Mouse (Mus musculus): ENCODE results near the gene Tmem120a. TPM values are rescaled to one million over a fixed set of nuclear protein-coding genes. Genes with fewer than 3 reads are reported as not detected.

Tmem120a gene
- total RNA-seq, 2 experiments from 2014 or later: 5.6 to 10.5 TPM

DNA sequence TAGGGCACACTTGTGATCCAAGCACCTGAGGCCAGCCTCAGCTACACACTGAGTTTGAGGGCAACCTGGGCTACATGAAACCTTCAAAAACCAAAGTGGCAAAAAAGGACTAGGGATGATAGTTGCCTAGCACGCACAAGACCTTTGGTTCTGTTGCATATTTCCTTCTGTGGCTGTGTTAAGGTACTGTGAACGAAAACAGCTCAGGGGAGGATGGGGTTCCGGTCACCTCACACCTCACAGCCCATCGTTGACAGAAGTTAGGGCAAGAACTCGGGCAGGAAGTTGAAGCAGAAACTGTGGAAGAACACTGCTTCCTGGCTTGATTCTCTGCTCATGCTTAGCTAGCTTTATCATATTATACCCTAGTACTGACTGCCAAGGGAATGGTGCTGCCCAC lies 34.5 kb downstream of the Tmem120a start:
- DNase-seq: no peak

DNA sequence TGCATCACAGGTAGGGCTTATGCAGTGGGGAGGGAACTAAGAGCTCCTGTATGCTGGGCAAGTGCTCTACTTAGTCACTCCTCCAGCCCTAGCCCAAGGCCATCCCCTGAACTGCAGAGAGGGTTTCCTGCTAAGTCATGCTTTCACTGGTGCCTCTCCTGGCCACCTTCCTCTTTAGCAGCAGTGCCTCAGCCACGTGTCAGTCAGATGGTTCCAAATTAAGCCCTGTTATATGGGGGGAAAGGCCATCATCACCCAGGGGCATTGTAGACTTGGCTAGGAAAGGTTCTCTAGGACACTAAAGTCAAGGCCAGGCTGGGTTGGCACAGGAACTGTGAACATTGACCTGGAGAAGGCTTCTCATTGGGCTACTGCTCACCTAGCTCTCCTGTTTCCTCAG lies 36.4 kb downstream of the Tmem120a start:
- peak; percentile 37 for DNase-seq

DNA sequence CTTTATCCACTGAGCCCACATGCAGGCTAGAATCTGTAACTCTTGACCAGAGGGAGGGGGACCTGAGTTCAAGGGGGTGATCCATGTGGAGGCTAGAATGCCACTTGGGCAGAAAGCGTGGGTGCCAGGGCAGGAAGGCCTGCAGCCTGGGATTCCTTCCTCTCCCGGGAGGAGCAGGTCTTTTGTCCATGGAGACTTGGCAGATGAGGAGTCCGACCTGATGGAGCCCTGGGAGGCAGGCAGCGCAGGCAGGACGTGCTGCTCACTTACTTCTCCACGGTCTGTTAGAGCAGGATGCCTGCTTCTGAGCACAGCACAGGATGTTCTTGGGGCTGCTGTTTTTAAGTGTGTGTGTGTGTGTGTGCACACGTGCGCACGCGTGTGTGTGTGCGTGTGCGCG lies 37.2 kb downstream of the Tmem120a start:
- no peak for DNase-seq

DNA sequence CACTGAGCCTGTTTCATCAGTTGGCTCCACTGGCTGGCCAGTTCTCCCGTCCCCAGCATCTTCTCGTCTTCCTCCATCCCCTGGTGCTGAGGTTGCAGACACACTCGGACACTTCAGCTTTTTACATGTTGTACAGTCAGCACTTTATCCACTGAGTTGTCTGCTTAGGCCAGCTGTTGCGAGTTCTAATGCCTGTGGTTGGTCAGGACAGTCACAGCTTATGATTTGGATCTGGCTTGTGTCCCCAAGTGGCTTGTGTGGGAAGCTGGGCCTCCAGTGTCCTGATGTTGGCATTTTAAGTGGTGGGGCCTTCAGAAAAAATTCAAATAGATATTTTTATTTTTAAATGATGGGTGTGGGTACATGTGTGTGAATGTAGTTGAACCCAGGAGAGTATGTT lies 38.9 kb downstream of the Tmem120a start:
- no peak for DNase-seq

DNA sequence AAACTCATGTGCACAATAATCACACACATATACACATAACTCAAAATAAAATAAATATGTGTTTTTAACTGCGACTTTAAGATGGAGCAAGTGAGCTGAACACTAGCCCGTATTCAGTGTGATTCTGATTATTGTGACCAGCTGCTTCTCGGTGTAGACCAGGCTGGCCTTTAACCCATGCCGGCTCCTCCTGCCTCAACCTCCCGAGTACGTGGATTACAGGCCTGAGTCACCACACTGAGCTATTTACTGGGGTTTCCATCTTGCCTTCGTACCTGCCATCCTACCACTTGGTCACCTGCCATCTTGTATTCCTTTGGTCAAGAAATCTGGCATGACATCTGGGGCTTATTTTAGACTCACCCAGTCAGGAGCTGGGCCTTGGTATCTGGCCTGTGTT lies 40.8 kb downstream of the Tmem120a start:
- DNase-seq: no peak

DNA sequence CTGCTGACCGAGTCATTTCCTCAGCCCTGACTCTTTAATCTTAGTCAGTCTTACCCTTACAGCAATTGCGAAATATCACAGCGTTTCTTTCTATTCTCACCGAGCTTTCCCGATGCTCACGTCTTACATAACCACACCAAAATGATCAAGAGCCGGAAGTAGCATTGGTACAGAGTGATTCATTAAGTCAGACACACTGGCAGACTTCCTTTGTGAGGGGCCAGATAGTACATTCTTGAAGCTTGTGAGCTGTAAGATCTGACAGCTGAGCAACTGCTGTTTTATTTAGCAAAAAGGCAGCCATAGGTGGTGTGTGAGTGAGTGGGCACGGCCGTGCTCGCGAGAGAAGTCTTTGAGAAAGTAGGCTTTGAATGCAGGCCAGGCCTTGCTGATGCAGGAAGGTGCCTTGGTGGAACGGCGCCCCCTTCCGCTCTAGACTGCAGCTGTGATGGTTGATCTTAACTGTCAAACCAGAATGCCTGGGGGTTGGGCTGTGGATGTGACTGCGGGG lies 41.5 kb downstream of the Tmem120a start:
- DNase-seq: no peak

DNA sequence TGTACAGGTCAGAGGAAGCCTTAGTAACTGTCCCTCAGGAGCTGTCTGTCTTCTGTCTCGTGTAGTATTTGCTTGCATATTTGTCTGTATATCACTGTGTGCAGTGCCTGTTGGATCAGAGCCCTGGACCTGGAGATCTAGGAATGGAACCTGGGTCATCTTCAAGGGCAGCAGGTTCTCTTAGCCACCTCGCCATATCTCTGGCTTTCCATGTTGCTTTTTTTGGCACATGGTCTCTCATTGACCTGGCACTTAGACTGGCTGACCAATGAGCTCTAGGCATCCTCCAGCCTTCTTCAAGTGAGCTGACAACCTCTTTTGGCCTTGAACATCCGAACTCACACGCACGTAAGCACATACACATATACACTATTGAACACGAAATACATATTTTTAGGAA lies 42.1 kb downstream of the Tmem120a start:
- no peak for DNase-seq

DNA sequence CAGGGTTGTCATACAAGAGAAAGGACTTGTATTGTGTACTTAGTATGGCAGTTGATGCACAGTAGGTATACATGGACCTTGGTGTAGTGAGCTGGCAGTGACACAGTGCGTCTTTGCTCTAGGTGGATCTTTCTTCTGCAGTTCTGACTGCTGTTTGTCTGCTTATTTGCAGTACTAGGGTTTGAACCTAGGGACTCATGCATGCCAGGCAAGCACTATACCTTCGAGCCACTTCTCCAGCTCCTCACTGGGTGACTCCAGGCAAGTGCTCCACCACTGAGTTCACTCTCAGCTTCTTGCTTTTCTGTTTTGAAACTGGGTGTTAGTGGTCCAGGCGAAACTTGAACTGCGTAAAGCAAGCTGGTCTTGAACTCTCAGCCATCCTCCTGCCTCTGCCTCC lies 42.6 kb downstream of the Tmem120a start:
- DNase-seq: no peak

DNA sequence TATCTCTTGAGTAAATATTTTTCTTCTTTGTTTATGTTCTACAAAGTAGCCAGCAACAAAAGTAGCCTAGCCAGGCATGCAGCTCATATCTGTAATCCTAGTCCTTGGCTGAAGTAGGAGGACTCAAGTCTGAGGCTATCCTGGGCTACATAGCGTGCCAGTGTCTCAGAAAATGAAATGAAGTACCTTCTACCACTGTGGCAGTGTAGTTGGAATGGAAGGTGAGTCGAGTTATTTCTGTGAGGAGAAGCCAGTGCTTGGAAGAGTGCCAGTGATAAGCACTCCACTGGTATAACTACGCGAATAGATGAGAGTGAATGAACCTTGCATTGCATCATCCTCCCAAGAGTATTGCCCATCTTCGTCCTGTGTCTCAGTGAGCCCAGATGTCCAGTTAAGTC lies 46.5 kb downstream of the Tmem120a start:
- no peak for DNase-seq

DNA sequence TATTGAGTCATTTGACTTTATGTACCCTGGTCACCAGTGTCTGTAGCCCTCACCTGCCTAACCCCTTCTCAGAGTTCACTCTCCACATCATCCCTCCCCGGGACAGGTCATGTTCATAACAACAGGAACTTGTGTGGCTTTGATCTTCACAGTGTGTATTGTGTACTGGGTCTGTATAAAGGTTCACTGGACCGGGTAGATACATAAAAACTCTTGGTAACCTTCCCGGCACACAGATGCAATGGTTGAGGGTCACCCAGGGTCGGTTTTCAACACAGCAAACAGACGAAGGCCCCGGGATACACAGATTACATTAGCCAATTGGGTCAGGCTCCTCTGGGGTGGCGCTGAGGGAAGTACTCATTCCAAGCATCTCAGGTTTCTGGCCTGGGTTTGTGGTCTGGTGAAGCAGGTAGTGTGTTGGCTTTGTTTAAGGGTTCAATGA lies 48.9 kb downstream of the Tmem120a start:
- DNase-seq: no peak

DNA sequence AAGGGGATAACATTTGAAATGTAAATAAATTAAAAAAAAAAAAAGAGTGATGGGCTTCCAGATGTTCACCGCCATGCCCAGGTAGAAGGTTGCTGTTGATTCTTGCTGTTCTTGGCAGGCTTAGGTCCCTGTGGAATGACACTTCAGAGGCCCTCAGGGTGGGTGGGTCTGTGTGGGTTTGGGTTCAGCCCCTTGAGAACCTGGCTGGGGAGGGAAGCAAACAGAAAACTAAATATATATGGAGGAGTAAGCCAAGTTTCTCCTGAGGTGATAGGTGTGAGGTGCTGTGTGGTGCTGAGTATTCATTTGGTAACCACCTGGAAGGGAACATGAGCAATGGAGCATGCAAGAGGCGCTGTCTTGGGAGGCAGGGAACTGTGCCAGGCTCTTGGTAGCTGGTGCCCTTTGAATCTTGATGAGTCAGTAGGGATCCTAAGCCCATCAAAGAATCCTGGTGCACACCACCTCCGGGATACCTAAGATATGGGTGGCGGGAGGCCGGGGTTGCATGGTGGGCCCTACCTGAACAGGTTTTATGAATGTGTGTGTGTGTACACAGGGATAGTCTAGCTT lies 50.9 kb downstream of the Tmem120a start:
- no peak for DNase-seq

DNA sequence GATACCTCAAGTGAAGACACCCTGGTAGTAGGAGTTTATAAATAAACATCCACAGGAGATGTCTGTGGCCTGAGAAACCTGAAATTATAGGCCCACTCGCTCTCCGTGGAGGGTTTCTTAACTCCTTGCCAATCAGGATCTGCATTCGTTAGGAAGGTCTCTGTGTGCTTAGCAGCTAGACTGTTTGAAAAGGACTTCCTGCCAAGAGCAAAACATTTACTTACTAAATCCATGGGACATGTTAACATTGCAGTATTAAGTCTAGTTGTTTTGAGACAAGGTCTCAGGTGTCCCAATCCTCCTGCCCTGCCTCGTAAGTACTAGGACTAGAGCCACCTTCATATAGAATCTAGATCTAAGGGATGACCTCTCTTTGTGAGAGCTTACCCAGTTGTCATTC lies 53.0 kb downstream of the Tmem120a start:
- no peak for DNase-seq

DNA sequence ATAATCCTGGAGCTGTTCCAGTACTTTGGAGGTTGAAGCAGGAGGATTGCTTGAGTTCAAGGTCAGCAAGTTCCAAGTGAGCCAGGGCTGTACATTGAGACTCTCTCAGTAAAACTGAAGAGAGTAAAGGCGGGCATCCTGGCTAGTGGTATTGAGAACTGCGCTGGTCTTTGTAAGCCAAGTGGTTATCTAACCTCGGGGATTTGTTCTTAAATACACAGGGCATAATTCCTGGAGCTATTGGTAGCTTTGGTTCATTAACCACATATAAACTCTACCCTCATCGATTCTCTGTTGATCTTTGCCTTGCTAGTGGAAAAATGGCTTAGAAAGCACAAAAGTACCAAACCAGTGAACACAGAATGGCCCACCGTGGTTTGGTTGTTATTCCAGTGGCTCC lies 53.8 kb downstream of the Tmem120a start:
- no peak for DNase-seq

Small RNA genes lying within 50 kb of the gene (microRNA-seq; reads per million reads assigned to microRNA genes)
- gene Mir7034 (ENCODE audit: borderline replicate concordance in 2 of 2): 0 reads per million in 2 experiments

Other genes starting within 250 kb of the Tmem120a start
- 10 to 100 TPM; 24.6 to 28.7 TPM for gene Hip1, start 199.3 kb downstream of the Tmem120a start, total RNA-seq (2021)
- gene Ccl26, start 180.9 kb downstream of the Tmem120a start, total RNA-seq (2021): not detected
- 1 to 10 TPM in 1 of 2 experiments, under 1 TPM in 1; 0.61 to 1.1 TPM for gene Ccl24, start 171.4 kb downstream of the Tmem120a start, total RNA-seq (2021)
- gene Rhbdd2, start 111.8 kb downstream of the Tmem120a start, total RNA-seq (2021): 10 to 100 TPM in 1 of 2 experiments, 1 to 10 TPM in 1; 9.9 to 11.8 TPM
- gene Por, start 74.4 kb downstream of the Tmem120a start, total RNA-seq (2021): 10 to 100 TPM; 23.5 to 39.7 TPM
- not detected for gene Styxl1, start 33.9 kb upstream of the Tmem120a start, total RNA-seq (2021)
- 1,000 to 10,000 TPM; 1,176 to 1,179 TPM for gene Mdh2, start 34.0 kb upstream of the Tmem120a start, total RNA-seq (2021)
- gene Srrm3, start 62.4 kb upstream of the Tmem120a start, total RNA-seq (2021): under 1 TPM; 0.08 to 0.21 TPM
- gene Hspb1, start 143.5 kb upstream of the Tmem120a start, total RNA-seq (2021): 100 to 1,000 TPM; 290 to 454 TPM
- 100 to 1,000 TPM; 282 to 288 TPM for gene Ywhag, start 190.2 kb upstream of the Tmem120a start, total RNA-seq (2021)
- gene Ssc4d, start 230.1 kb upstream of the Tmem120a start, total RNA-seq (2021): 1 to 10 TPM in 1 of 2 experiments, under 1 TPM in 1; 0.67 to 1.2 TPM
- not detected for gene Zp3, start 235.7 kb upstream of the Tmem120a start, total RNA-seq (2021)

Data from gastrocnemius, postnatal 25 days (tissue).